Mouse (Mus musculus) liver, embryonic 16.5 days (tissue): ENCODE results near the gene Rere. TPM values are rescaled to one million over a fixed set of nuclear protein-coding genes. Genes with fewer than 3 reads are reported as not detected.

ENCODE experiments used
- ATAC-seq: fragments of 200-750 bp; cut with Nextera tagmentation; 2 replicates; pipeline ENCODE4 v1.8.0; 2017; ENCODE audit warnings: low read depth, mild to moderate bottlenecking, moderate number of reproducible peaks, moderate library complexity
- H3K27ac ChIP-seq: fragments of 300-500 bp; sonication (generic); 2 replicates; pipeline ENCODE4 v1.5.1; 2014; ENCODE audit warnings: mild to moderate bottlenecking, low read length
- H3K27me3 ChIP-seq: fragments of 300-500 bp; sonication (generic); 2 replicates; pipeline ENCODE4 v1.6.1; 2014; ENCODE audit warnings: low read depth, low read length, mixed read lengths; ENCODE audit not compliant: control insufficient read depth, insufficient read depth
- H3K36me3 ChIP-seq: fragments of 300-500 bp; sonication (generic); 2 replicates; pipeline ENCODE4 v1.6.1; 2014; ENCODE audit warnings: mild to moderate bottlenecking; ENCODE audit not compliant: control insufficient read depth, insufficient read depth
- H3K4me1 ChIP-seq: fragments of 300-500 bp; sonication (generic); 2 replicates; pipeline ENCODE4 v1.6.1; 2014; ENCODE audit warnings: low read depth, low read length, mixed read lengths; ENCODE audit not compliant: control insufficient read depth
- H3K4me2 ChIP-seq: fragments of 300-500 bp; sonication (generic); 2 replicates; pipeline ENCODE4 v1.6.1; 2014; ENCODE audit warnings: low read depth, low read length, mixed read lengths
- H3K4me3 ChIP-seq: fragments of 300-500 bp; sonication (generic); 2 replicates; pipeline ENCODE4 v1.5.1; 2014; ENCODE audit warnings: low read depth, mild to moderate bottlenecking, low read length
- H3K9ac ChIP-seq: fragments of 300-500 bp; sonication (generic); 2 replicates; pipeline ENCODE4 v1.6.1; 2014; ENCODE audit warnings: low read depth, low read length
- H3K9me3 ChIP-seq: fragments of 300-500 bp; sonication (generic); replicated peaks from 2 replicates; pipeline ENCODE4 v1.6.1; 2016; ENCODE audit warnings: low read length; ENCODE audit not compliant: control insufficient read depth
- WGBS: fragments of 180-500 bp; shearing (Covaris S2); extraction: QIAGEN DNeasy Blood & Tissue Kit; methylation state at CpG from one replicate; pipeline ENCODE4 v1.1.7; 2014; ENCODE audit not compliant: insufficient replicate concordance; 5-methylcytosine and 5-hydroxymethylcytosine counted together
- polyA plus RNA-seq: library from polyadenylated mRNA; unstranded; fragments of >200 nt; fragmentation: Nextera tagmentation; extraction: Ambion mirVana; gene quantifications from 2 replicates; pipeline ENCODE4 v1.2.1, GENCODE M21; 2015

The Rere gene
- polyA plus RNA-seq, 1 experiment from 2014 or later, result 6.8 TPM

DNA sequence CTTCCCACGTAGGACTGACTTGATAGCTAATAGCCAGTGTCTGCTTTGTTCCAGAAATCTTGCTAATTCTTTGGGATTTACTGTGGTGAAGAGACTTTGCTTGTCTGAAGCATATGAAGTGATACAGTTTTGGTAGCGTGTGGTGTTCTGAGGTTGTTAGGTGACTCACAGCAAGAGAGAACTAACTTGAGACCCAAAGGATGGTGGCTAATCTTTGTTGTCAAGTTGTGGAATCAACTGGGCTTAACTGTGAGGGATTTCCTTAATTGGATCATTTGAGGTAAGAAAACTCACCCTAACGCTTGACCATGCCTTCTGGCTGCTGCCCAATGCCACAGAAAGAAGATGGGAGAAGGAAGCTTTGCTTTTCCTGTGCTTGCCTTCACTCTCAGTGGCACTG, 63.1 kb downstream of the Rere start:
- Histone ChIP-seq H3K27me3 (no peaks in the 10 kb centered on the region), H3K4me2 (no peak overlapping the region), H3K9me3 (no peaks in the 10 kb centered on the region), H3K9ac (no peak overlapping the region), H3K36me3 (no peaks in the 10 kb centered on the region), H3K4me3 (no peak overlapping the region), H3K4me1 (peaks cover 3% of the 10 kb centered on the region), H3K27ac (no peak overlapping the region)
- 71% methylated on average over 3 of the region's 3 CpGs for WGBS
- ATAC-seq, result no peak

DNA sequence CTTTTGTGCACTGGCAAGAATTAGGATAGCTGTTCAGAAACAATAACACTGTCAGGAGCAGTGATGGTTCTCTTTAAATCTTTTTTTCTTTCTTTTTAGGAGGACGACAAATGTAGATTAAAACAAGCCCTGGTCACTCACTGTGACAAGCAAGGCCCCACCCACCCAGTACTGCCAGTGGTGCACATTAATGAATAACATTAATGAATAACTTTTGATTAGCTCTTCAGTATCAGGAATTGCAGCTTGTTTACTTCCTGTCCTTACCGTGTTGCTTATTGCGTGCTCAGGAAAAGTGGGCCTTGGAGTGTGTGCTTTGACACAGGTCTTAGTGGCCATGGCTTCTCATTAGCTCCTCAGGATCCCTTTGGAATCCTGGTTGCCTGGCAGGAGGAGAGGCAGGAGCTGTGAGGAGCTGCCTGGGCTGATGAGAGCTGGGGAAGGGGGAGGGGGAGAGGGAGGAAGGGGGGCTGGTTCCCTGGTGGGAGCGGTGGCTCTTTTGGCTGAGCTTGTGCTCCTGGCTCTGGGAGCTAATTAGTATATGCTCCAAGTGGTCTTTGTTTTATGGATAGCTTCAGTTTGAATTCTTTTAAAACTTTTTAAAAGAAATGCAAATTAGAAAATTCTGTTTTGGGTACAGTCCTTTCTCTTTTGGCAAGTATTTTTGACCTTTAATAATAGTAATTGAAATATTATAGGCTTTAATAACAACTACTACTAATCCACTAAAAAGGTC, 65.4 kb downstream of the Rere start:
- Histone ChIP-seq H3K9ac (no peak overlapping the region), H3K9me3 (no peaks in the 10 kb centered on the region), H3K4me3 (no peak overlapping the region), H3K36me3 (no peaks in the 10 kb centered on the region), H3K27me3 (no peaks in the 10 kb centered on the region), H3K4me2 (no peak overlapping the region), H3K27ac (no peak overlapping the region), H3K4me1 (peaks cover 3% of the 10 kb centered on the region)
- no peak for ATAC-seq
- 52% methylated on average over 4 of the region's 4 CpGs for WGBS

GRCm38 (mm10) chr4:150347387-150347672, 65.9 kb downstream of the Rere start:
- no peak overlapping the region for H3K27ac ChIP-seq
- H3K4me1 ChIP-seq, result peaks cover 3% of the 10 kb centered on the region
- no peaks in the 10 kb centered on the region for H3K9me3 ChIP-seq
- ATAC-seq, result no peak
- H3K36me3 ChIP-seq, result no peaks in the 10 kb centered on the region
- H3K4me3 ChIP-seq, result no peak overlapping the region
- no peaks in the 10 kb centered on the region for H3K27me3 ChIP-seq
- no peak overlapping the region for H3K9ac ChIP-seq
- no peak overlapping the region for H3K4me2 ChIP-seq
- 12% methylated on average over 2 of the region's 2 CpGs for WGBS

GRCm38 (mm10) chr4:150349680-150350101, 68.2 kb downstream of the Rere start:
- WGBS, result 44% methylated on average over 6 of the region's 6 CpGs
- Histone ChIP-seq H3K4me3 (no peak overlapping the region), H3K4me2 (no peak overlapping the region), H3K36me3 (no peaks in the 10 kb centered on the region), H3K27me3 (no peaks in the 10 kb centered on the region), H3K4me1 (peaks cover 3% of the 10 kb centered on the region), H3K9ac (no peak overlapping the region), H3K27ac (0 out of 2 replicates have a peak overlapping the region, but pooled peaks have one; percentile 17), H3K9me3 (no peaks in the 10 kb centered on the region)
- ATAC-seq, result no peak

DNA sequence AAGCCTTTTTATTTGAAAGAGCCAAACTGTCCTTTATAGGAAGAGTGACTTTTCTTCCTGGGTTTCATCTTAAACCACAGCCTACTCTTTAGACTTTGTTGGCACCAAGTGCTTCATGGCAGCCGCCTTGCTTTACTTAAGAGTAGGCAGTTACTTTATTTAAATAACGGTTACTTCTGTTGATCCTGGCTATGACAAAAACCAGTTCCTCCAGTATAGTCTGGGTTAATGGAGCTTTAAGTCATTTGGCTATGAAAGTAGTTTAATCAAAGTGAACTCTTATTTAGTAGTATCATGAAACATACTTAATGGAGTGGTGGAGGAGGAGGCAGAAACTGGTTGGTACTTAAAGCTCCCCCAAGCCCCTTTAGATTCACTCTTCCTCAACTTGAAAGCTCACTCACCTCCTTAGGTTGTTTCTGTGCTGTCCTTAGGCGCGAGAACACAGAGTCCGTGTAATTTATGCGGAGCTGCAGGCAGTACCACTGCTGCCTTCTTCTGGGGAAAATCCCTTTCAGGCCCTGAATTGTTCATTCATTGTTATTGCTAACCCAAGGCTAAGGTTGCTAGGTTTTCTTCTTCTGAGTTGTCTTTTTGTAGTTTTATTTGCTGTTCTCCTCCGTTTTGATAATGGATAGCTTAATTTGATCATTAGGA, 70.1 kb downstream of the Rere start:
- no peak overlapping the region for H3K9ac ChIP-seq
- no peak overlapping the region for H3K27ac ChIP-seq

DNA sequence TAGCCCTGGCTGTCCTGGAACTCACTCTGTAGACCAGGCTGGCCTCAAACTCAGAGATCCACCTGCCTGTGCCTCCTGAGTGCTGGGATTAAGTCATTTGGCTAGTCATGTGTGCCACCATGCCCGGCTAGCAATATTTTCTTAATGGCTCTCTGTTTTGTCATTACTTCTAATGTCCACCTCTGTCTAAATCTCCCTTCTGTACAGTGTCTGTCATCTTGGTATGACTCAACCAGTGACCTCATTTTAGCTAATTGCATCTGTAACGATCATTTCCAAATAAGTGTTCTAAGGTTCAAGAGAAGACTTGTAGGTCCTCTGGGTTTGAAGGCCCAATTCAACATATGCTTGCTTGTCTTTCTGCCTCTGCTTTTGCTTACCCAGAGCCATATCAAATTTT, 71.3 kb downstream of the Rere start:
- Histone ChIP-seq H3K27ac (no peak overlapping the region), H3K4me3 (no peak overlapping the region), H3K4me2 (no peak overlapping the region), H3K27me3 (no peaks in the 10 kb centered on the region), H3K9me3 (no peaks in the 10 kb centered on the region), H3K9ac (no peak overlapping the region), H3K4me1 (no peaks in the 10 kb centered on the region), H3K36me3 (no peaks in the 10 kb centered on the region)
- 76% methylated on average over 2 of the region's 2 CpGs for WGBS
- ATAC-seq, result no peak

More for the DNA sequence above, 70.1 kb downstream of the Rere start:
- 65% methylated on average over 7 of the region's 7 CpGs for WGBS
- H3K4me1 ChIP-seq, result peaks cover 3% of the 10 kb centered on the region
- H3K27me3 ChIP-seq, result no peaks in the 10 kb centered on the region
- no peaks in the 10 kb centered on the region for H3K36me3 ChIP-seq
- no peak overlapping the region for H3K4me2 ChIP-seq
- H3K9me3 ChIP-seq, result no peaks in the 10 kb centered on the region
- H3K4me3 ChIP-seq, result no peak overlapping the region
- ATAC-seq, result no peak

- WGBS, result 83% methylated on average over 7 of the region's 7 CpGs
Observed at GRCm38 (mm10) chr4:150353376-150353900, 72.0 kb downstream of the Rere start.

DNA sequence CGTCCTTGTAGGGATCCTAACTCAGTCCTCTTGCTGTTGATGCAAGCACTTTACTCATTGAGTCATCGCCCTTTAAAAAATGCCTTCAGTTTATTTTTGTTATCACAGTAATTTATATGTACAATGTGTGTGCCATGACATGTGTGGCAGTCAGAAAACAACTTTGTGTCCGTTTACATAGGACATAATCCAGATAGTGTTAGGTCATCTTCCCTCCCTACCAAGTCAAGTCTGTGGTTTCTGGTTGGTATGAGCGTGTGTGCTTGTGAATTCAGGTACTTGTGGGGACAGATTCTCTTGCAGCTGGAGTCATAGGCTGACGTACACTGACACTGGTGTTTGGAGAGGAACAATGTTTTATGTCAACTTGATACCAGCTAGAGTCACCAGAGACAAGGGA, 74.4 kb downstream of the Rere start:
- ATAC-seq, result no peak
- no peak overlapping the region for H3K27ac ChIP-seq
- no peaks in the 10 kb centered on the region for H3K4me1 ChIP-seq
- 68% methylated on average over 5 of the region's 5 CpGs for WGBS
- H3K9ac ChIP-seq, result no peak overlapping the region
- no peak overlapping the region for H3K4me2 ChIP-seq
- H3K4me3 ChIP-seq, result no peak overlapping the region
- no peaks in the 10 kb centered on the region for H3K27me3 ChIP-seq
- H3K9me3 ChIP-seq, result no peaks in the 10 kb centered on the region
- no peaks in the 10 kb centered on the region for H3K36me3 ChIP-seq

More at GRCm38 (mm10) chr4:150353376-150353900, 72.0 kb downstream of the Rere start:
- Histone ChIP-seq H3K27me3 (no peaks in the 10 kb centered on the region), H3K36me3 (no peaks in the 10 kb centered on the region), H3K4me1 (no peaks in the 10 kb centered on the region), H3K9ac (no peak overlapping the region), H3K9me3 (no peaks in the 10 kb centered on the region), H3K4me2 (no peak overlapping the region), H3K4me3 (no peak overlapping the region), H3K27ac (no peak overlapping the region)
- no peak for ATAC-seq

GRCm38 (mm10) chr4:150361986-150362691, 80.7 kb downstream of the Rere start:
- peak; percentile 72 for ATAC-seq
- Histone ChIP-seq H3K4me3 (no peak overlapping the region), H3K9me3 (no peaks in the 10 kb centered on the region), H3K4me1 (peaks cover 10% of the 10 kb centered on the region), H3K9ac (no peak overlapping the region), H3K27me3 (no peaks in the 10 kb centered on the region), H3K4me2 (peak overlapping the region; percentile 24; the same call in 1 of the 2 replicates), H3K36me3 (no peaks in the 10 kb centered on the region), H3K27ac (peak overlapping the region; percentile 74)
- 22% methylated on average over 8 of the region's 8 CpGs for WGBS
